Mouse (Mus musculus) ES-Bruce4 (cell line): ENCODE measurements around the gene Map2k3.

Source experiments
- CTCF ChIP-seq: IDR thresholded peaks from one replicate; pipeline ENCODE4 v1.8.1; 2011; ENCODE audit warnings: low read depth, low read length
- EP300 ChIP-seq: IDR thresholded peaks from 2 replicates; pipeline ENCODE4 v1.6.1; 2011; ENCODE audit warnings: low read depth, low read length; ENCODE audit not compliant: insufficient read depth

GRCm38 (mm10) chr11:60913301-60914196 is 18.3 kb upstream of the Map2k3 start:
- TF ChIP-seq CTCF (no peak), EP300 (0 out of 2 replicates have a peak, but pooled peaks have one; percentile 46)
